ENCODE assay signal across 19 mouse cellular contexts in the genomic region with DNA sequence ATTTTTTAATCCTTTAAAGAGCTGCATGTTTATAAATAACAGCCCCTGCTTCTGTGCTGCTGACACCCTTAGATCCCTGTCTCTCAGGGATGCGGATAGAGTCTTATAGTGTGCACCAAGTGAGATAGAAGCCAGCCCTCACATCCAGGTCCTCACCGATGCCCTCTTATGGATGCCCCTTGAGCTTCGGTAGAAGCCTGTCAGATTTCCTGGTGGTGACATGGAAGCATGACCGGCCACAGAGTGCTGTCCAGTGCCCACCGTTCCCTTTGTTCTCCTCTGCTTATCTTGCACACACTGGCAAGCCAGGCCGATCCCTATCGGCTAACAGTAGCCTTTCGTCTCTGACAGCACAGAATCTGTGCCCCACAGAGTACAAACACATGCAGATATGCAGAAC.
A peak's percentile ranks its signal among the peaks of the same experiment; 100 is the strongest.
DNase-seq lines count a peak whose midpoint lies in the region; ATAC-seq and TF ChIP-seq lines count a peak whose summit lies in the region.
"Had no signal": no experiment of that assay in that cellular context is flagged by ENCODE, and none has a peak within 500 bp of the region (broad histone marks: within the 10 kb centered on the region; RNA-seq: fewer than 3 reads in every experiment).

No protein-coding gene starts in this region.

- TF ChIP-seq CTCF in hindbrain, postnatal 0 days (IDR thresholded peaks at IDR 0.05; ENCODE audit: low read depth): peak; percentile 16; the same call in 1 of the 2 replicates
- 0 out of 2 replicates have a peak, but pooled peaks have one; percentile 12 for TF ChIP-seq CTCF in liver, embryonic 14.5 days (IDR thresholded peaks at IDR 0.05; ENCODE audit: low read depth)
- TF ChIP-seq CTCF in liver, postnatal 0 days (IDR thresholded peaks at IDR 0.05; ENCODE audit: low read depth): no peak
- TF ChIP-seq CTCF in bone marrow, adult 2 months (IDR thresholded peaks at IDR 0.05; ENCODE audit: control insufficient read depth, insufficient read depth, low read length): peak; percentile 3; the same call in 1 of the 2 replicates

- no peaks in the 10 kb centered on the region for H3K4me1 ChIP-seq in hindbrain, postnatal 0 days (ENCODE audit: insufficient read depth, low read length)
- H3K4me1 ChIP-seq in hindbrain, embryonic 10.5 days (replicated peaks): no peaks in the 10 kb centered on the region
- peaks cover 0 to 4% of the 10 kb centered on the region in 2 experiments; a peak in 1 of 4 replicates for H3K4me1 ChIP-seq in liver, embryonic 14.5 days (replicated peaks; ENCODE audit: control insufficient read depth in 2 of 2, insufficient read depth in 2 of 2, low read length in 1 of 2)
- H3K4me1 ChIP-seq in liver, postnatal 0 days (ENCODE audit: insufficient read depth): no peaks in the 10 kb centered on the region
- no peaks in the 10 kb centered on the region for H3K4me1 ChIP-seq in bone marrow, adult 2 months (ENCODE audit: control insufficient read depth, insufficient read depth, low read length)
- H3K4me1 ChIP-seq: liver, embryonic 15.5 days had no signal

- H3K9ac ChIP-seq in hindbrain, postnatal 0 days (replicated peaks; ENCODE audit: low read length): no peak overlapping the region
- H3K9ac ChIP-seq in liver, embryonic 14.5 days (replicated peaks): no peak overlapping the region
- no peak overlapping the region for H3K9ac ChIP-seq in liver, postnatal 0 days (replicated peaks)
- H3K9ac ChIP-seq: embryonic facial prominence, embryonic 13.5 days; forebrain, postnatal 0 days; hindbrain, embryonic 15.5 days; limb, embryonic 13.5 days; liver, embryonic 15.5 days had no signal

- no peaks in the 10 kb centered on the region for H3K9me3 ChIP-seq in hindbrain, postnatal 0 days (ENCODE audit: low read length)
- H3K9me3 ChIP-seq in hindbrain, embryonic 10.5 days: no peaks in the 10 kb centered on the region
- no peaks in the 10 kb centered on the region for H3K9me3 ChIP-seq in liver, embryonic 14.5 days (ENCODE audit: control insufficient read depth, low read length)
- no peaks in the 10 kb centered on the region for H3K9me3 ChIP-seq in liver, postnatal 0 days (ENCODE audit: low read length)
- H3K9me3 ChIP-seq: embryonic facial prominence, embryonic 13.5 days; G1E; hindbrain, embryonic 15.5 days; liver, embryonic 15.5 days had no signal

- no peak overlapping the region for H3K4me3 ChIP-seq in hindbrain, postnatal 0 days (ENCODE audit: low read length)
- H3K4me3 ChIP-seq in hindbrain, embryonic 10.5 days: no peak overlapping the region
- H3K4me3 ChIP-seq in liver, embryonic 14.5 days (ENCODE audit: insufficient read depth in 1 of 2, low read depth in 2 of 2, low read length in 2 of 2): no peak overlapping the region
- no peak overlapping the region for H3K4me3 ChIP-seq in liver, postnatal 0 days (ENCODE audit: low read depth, low read length)
- no peak overlapping the region for H3K4me3 ChIP-seq in bone marrow, adult 2 months (replicated peaks; ENCODE audit: control insufficient read depth, low read depth, low read length)
- H3K4me3 ChIP-seq: embryonic facial prominence, embryonic 13.5 days; hindbrain, embryonic 15.5 days; limb, embryonic 13.5 days; liver, embryonic 15.5 days had no signal

- DNase-seq in adrenal gland, adult 2 months: peak; percentile 9
- DNase-seq in adrenal gland, postnatal 25 days: no peak
- no peak for DNase-seq in hindbrain, postnatal 0 days (ENCODE audit: low spot score)
- DNase-seq in hindbrain, embryonic 10.5 days (ENCODE audit: low spot score): no peak
- no peak for DNase-seq in liver, embryonic 14.5 days (ENCODE audit: low read depth in 3 of 3, low spot score in 3 of 3)
- no peak for DNase-seq in liver, postnatal 0 days
- no peak for DNase-seq in Muller cell, postnatal 12 days (ENCODE audit: inconsistent ontology term)
- DNase-seq: cerebellum, adult 9-11 months; forebrain, postnatal 0 days; heart, postnatal 10 days; midbrain, embryonic 14.5 days had no signal

- H3K27ac ChIP-seq in hindbrain, postnatal 0 days: no peak overlapping the region
- H3K27ac ChIP-seq in hindbrain, embryonic 10.5 days: no peak overlapping the region
- H3K27ac ChIP-seq in liver, embryonic 14.5 days: no peak overlapping the region
- H3K27ac ChIP-seq in liver, postnatal 0 days (ENCODE audit: low read depth): no peak overlapping the region
- H3K27ac ChIP-seq in bone marrow, adult 2 months (ENCODE audit: control insufficient read depth, insufficient read depth, low read depth, low read length, poor library complexity): no peak overlapping the region
- H3K27ac ChIP-seq: embryonic facial prominence, embryonic 13.5 days; hindbrain, embryonic 15.5 days; limb, embryonic 13.5 days; liver, embryonic 15.5 days had no signal

- H3K36me3 ChIP-seq in hindbrain, postnatal 0 days (ENCODE audit: insufficient read depth, low read length): no peaks in the 10 kb centered on the region
- no peaks in the 10 kb centered on the region for H3K36me3 ChIP-seq in hindbrain, embryonic 10.5 days
- H3K36me3 ChIP-seq in liver, embryonic 14.5 days (replicated peaks; ENCODE audit: control insufficient read depth, insufficient read depth, low read depth): no peaks in the 10 kb centered on the region
- H3K36me3 ChIP-seq in liver, postnatal 0 days (replicated peaks; ENCODE audit: insufficient read depth, low read length): no peaks in the 10 kb centered on the region
- H3K36me3 ChIP-seq: embryonic facial prominence, embryonic 13.5 days; hindbrain, embryonic 15.5 days; limb, embryonic 13.5 days; liver, embryonic 15.5 days had no signal

- TF ChIP-seq EP300 in liver, embryonic 14.5 days (IDR thresholded peaks at IDR 0.05; ENCODE audit: low read depth): no peak
- TF ChIP-seq EP300 in liver, postnatal 0 days (IDR thresholded peaks at IDR 0.05; ENCODE audit: low read depth): no peak

- no peak overlapping the region for H3K4me2 ChIP-seq in hindbrain, postnatal 0 days (ENCODE audit: low read depth, low read length)
- no peak overlapping the region for H3K4me2 ChIP-seq in liver, embryonic 14.5 days (ENCODE audit: low read depth)
- H3K4me2 ChIP-seq in liver, postnatal 0 days (ENCODE audit: low read depth, low read length): no peak overlapping the region
- H3K4me2 ChIP-seq: embryonic facial prominence, embryonic 13.5 days; hindbrain, embryonic 15.5 days; limb, embryonic 13.5 days; liver, embryonic 15.5 days had no signal

- no peaks in the 10 kb centered on the region for H3K27me3 ChIP-seq in hindbrain, postnatal 0 days (ENCODE audit: insufficient read depth, low read length)
- H3K27me3 ChIP-seq in hindbrain, embryonic 10.5 days (ENCODE audit: insufficient read depth, poor library complexity, severe bottlenecking): no peaks in the 10 kb centered on the region
- H3K27me3 ChIP-seq in liver, embryonic 14.5 days (ENCODE audit: control insufficient read depth, insufficient read depth, low read length): no peaks in the 10 kb centered on the region
- no peaks in the 10 kb centered on the region for H3K27me3 ChIP-seq in liver, postnatal 0 days (ENCODE audit: insufficient read depth, low read length)
- H3K27me3 ChIP-seq: embryonic facial prominence, embryonic 13.5 days; hindbrain, embryonic 15.5 days; limb, embryonic 13.5 days; liver, embryonic 15.5 days had no signal

- ATAC-seq in hindbrain, postnatal 0 days: no peak
- no peak for ATAC-seq in liver, embryonic 14.5 days (ENCODE audit: insufficient read depth)
- ATAC-seq in liver, postnatal 0 days: no peak
- ATAC-seq: CD4-positive, CD25-positive, alpha-beta regulatory T cell, adult 4 months; forebrain, postnatal 0 days; intestine, postnatal 0 days had no signal

- WGBS in hindbrain, postnatal 0 days: 64% methylated on average over 8 of the region's 8 CpGs
- 72% methylated on average over 8 of the region's 8 CpGs for WGBS in hindbrain, embryonic 10.5 days
- WGBS in liver, embryonic 14.5 days (ENCODE audit: insufficient replicate concordance): 62% methylated on average over 8 of the region's 8 CpGs
- 66% methylated on average over 8 of the region's 8 CpGs for WGBS in liver, postnatal 0 days (ENCODE audit: insufficient replicate concordance)
- WGBS in bone marrow, adult 2 months: 84% methylated on average over 8 of the region's 8 CpGs

- TF ChIP-seq POLR2A in bone marrow, adult 2 months (IDR thresholded peaks at IDR 0.05; ENCODE audit: borderline replicate concordance, control insufficient read depth, low read depth, low read length): no peak
